Mouse (Mus musculus) kidney, adult 2 months (tissue): ENCODE measurements around the gene Ubac2.

Experiments used
- CTCF ChIP-seq: fragments of 200-500 bp; conservative IDR thresholded peaks from 2 replicates; pipeline ENCODE4 v1.5.1; 2011; ENCODE audit warnings: low read depth, mild to moderate bottlenecking, control low read depth, low read length, moderate library complexity, mixed read lengths; ENCODE audit not compliant: insufficient read depth, insufficient read length
- POLR2A ChIP-seq: fragments of 200-500 bp; IDR thresholded peaks from one replicate; pipeline ENCODE4 v1.6.1; 2011; ENCODE audit warnings: low read depth, low read length, control low read depth

GRCm38 (mm10) chr14:121928375-121929137 is 50.1 kb downstream of the Ubac2 start:
- TF ChIP-seq CTCF, result no peak
- TF ChIP-seq POLR2A, result no peak
